Mouse (Mus musculus): Measurements from ENCODE around the gene Lsm2.
"Not testable (repeated sequence)": the region's sequence is repeated elsewhere in the genome, so short reads cannot be mapped to it uniquely, and the experiment has no call there.

Gene Lsm2

DNA sequence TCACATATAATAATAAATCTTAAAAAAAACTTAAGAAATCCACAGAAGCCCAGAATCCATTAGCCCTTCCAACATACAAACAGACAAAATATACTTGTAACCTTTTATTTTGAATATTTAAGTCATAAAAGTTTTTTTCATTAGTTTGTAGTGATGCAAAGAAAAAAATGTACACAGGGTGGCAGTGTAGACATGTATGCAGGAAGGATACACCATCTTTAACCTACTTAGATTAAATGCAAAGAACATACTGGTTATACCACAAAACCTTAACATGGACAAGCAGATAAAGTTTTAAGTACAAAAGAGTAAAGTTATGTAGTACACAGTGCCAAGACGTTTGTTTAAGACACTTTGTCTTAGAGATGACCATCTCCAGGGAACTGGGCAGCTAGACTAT is 25.3 kb upstream of the Lsm2 start:
- no peak for DNase-seq (ENCODE audit: low spot score in 2 of 2)

DNA sequence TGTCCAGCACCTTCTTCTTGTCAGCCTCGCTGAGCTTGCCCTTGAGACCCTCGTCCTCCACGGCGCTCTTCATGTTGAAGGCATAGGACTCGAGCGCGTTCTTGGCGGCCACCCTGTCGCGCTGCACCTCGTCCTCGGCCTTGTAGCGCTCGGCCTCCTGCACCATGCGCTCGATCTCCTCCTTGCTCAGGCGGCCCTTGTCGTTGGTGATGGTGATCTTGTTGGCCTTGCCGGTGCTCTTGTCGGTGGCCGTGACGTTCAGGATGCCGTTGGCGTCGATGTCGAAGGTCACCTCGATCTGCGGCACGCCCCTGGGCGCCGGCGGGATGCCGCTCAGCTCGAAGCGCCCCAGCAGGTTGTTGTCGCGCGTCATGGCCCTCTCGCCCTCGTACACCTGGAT is 24.4 kb upstream of the Lsm2 start:
- not testable (repeated sequence) for DNase-seq (ENCODE audit: low spot score in 2 of 2)

DNA sequence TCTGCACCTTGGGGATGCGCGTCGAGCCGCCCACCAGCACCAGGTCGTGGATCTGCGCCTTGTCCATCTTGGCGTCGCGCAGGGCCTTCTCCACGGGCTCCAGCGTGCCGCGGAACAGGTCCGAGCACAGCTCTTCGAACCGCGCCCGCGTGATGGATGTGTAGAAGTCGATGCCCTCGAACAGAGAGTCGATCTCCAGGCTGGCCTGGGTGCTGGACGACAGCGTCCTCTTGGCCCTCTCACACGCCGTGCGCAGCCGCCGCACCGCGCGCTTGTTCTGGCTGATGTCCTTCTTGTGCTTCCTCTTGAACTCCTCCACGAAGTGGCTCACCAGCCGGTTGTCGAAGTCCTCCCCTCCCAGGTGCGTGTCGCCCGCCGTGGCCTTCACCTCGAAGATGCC is 23.7 kb upstream of the Lsm2 start:
- peak in 1 of 2 experiments; percentile 33 for DNase-seq (ENCODE audit: low spot score in 2 of 2)

DNA sequence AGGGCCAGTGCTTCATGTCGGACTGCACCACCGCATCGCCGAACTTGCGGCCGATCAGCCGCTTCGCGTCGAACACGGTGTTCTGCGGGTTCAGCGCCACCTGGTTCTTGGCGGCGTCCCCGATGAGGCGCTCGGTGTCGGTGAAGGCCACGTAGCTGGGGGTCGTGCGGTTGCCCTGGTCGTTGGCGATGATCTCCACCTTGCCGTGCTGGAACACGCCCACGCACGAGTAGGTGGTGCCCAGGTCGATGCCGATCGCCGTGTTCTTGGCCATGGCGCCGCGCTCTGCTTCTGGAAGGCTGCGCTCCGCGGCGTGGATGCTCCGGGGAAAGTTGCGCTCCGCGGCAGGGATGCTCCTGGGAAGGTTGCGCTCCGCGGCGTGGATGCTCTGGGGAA is 22.9 kb upstream of the Lsm2 start:
- not testable (repeated sequence) for DNase-seq (ENCODE audit: low spot score in 2 of 2)

DNA sequence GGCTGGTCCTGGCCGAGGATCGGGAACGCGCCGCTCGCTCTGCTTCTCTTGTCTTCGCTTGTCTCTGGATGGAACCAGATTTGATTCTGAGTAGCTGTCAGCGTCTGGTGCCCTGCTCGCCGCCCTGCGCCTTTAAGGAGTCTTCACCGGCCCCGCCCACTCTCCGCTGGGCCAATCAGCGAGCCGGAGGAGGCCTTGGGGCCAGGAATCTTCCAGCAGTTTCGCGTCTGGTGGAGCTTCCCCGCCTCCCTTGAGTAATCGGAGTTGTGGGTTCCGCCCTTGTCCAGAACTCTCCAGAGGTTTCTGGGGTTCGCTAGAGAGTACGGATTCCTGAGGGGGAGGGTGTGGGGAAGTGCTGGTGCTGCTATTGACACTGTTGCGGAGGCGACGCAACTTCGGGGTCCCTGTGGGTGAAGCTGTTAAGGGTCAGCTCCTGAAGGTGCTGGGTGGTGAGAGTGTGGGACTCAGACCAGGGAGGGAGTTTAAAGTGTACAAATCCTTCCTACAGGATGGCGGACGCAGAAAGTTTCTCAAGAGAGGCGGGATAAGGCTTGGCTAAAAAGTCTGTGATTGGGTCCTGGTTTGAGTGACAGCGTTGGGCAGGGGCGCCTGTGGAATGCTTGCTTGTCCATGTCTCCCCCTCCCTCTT is 22.4 kb upstream of the Lsm2 start, which contains the start of gene Hspa1b:
Gene Hspa1b, minus strand, starts transcription at position 109 of the 649 bp plus-strand sequence.
- DNase-seq (ENCODE audit: low spot score in 2 of 2) = peak; percentile 86 to 89

DNA sequence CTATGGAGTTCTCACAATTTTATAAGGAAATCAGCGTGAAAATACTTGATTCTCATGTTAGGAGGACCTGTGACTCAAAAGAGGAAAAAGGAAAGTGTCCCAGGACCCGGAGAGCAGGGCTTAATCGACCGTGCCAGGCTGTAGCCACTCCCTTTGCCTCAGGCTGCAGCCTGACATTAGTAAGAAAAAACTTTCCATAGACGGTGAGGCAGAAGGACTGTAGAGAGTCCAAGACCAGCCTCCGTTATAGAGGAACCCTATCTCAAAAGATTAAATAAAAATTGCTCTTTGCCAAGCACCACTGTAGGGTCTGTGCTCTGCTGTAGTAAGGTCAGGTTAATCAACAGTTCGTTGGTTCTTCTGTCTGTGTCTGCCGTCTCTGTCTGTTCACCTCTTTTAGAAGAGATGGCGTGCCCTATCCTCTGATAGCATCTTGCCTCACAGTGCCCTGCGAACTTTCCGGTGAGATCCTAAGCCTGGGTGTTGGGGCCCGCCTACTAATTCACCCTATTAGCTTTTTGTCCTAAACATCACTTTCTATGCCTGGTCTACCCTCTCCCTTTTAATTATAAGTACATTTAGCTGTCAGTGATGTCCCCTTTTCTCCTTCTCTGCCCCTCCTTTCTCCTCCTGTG is 21.7 kb upstream of the Lsm2 start:
- DNase-seq (ENCODE audit: low spot score in 2 of 2) = peak; percentile 30 to 65

DNA sequence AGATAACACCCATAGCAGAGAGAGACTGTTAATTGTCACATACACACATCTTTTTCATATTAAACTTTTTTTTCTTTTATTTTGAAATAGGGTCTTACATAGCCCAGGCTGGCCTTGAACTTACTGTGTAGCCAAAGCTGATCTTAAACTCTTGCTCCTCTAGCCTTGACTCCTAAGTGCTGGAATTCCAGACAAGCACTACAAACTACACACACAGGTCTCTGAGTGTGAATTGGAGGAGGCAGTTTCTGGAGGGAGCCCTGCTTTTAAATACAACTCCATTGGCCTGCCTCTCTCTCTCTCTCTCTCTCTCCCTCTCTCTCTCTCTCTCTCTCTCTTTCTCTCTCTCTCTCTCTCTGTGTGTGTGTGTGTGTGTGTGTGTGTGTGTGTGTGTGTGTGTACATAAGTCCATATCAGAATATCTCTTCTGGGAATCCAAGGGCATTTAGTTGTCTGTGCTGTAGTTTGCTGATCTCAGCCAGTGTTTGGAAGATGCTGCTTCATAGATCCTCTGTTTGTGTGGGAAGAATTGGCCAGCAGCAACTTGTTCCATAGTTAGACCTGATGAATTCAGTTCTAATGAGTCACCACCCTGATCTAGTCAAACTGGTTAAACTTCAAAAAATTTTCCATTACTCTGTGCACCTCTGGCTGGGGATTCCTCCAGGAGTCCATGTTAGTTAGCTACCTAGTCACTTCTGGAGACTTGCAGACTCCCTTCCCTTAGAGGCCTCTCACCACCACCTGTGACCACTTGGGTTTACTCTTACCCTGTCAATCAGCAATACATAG is 20.8 kb upstream of the Lsm2 start:
- DNase-seq (ENCODE audit: low spot score in 2 of 2) = peak; percentile 23 to 65

DNA sequence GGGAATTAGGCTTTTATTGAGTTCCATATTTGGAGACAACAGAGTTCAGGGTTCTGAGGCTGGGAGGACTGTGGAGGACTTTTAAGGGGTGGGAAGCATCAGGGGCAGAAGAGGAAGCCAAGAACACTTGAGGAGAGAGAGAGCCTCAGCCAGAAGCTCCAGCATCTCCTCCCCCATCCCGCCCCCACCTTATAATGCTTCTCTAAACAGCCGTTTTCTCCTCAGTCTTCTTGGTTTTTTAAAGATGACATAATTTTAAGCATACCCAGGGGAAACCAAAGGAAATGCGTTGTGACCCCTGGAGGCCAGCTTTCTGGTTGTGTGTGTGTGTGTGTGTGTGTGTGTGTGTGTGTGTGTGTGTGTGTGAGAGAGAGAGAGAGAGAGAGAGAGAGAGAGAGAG is 19.5 kb upstream of the Lsm2 start:
- no peak for DNase-seq (ENCODE audit: low spot score in 2 of 2)

DNA sequence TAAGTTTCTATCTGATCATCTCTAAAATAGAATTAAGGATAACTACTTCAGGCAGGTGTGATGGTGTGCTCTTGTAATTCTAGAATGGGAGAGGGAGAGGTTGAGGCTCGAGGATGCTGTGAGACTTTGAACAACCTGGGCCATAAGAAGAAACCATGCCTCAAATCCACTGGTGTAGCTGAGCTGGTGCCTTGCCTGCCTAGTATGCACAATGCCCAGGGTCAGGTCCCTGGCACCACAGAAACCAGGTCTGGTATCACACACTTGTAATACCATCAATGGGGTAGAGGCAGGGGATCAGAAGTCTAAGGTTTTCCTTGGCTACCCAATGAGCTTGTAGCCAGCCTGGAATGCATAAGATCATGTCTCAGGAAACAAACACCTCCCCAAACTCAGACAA is 18.8 kb upstream of the Lsm2 start:
- DNase-seq (ENCODE audit: low spot score in 2 of 2) = no peak

DNA sequence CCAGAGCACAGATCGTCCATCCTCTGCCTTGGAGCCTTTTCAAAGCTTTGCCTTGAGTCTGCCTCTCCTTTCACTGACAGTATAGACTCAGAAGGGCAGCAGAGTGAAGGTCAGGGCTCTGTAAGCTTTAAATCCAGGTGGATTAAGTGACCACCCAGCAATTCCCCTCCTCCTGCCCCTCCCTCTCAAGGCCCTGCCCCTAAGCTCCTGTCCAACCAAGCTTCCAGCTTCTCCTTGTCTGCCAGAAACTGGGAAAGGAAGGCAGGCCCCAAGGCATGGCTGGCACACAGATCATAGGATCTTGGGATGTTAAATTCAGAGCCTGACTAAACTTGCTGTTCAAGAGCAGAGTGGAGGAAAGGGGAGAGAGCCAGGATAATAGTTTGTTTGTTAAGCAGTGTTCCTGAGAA is 17.0 kb upstream of the Lsm2 start:
- DNase-seq (ENCODE audit: low spot score in 2 of 2) = peak; percentile 20 to 53

DNA sequence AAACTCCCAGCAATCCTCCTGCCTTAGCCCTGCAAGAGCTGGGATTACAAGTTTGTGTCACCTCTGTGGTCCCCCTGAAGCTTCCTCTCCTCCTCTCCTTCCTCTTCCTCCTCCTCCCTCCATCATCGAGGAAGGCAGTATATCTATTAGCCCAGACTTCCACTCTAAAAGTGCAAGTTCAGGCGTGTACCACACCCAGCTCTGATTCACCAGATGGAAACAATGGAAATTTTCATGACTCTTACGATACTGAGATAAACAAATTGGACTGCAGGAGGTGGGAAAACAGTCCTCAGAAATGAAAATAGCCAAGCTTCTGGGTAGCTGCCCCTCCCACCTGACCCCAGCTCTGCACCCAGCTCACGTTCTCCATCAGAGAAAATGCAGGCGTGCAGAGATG is 16.0 kb upstream of the Lsm2 start:
- peak in 1 of 2 experiments; percentile 25 for DNase-seq (ENCODE audit: low spot score in 2 of 2)

DNA sequence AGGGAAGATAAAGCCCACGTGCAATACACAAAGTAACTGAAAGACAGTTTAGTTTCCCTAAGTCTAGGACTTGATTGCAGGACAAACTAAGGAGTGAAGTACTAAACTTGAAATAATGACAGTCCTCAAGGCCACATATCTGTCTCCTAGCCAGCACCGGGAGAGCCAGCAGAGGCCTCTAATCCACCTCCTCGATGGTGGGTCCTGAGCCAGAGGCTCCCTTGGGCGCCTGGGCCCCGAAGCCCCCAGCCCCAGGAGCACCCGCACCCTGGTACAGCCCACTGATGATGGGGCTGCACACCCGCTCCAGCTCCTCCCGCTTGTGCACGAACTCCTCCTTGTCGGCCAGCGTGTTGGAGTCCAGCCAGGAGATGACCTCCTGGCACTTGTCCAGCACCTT is 11.8 kb upstream of the Lsm2 start, which contains the start of gene Gm20481:
Gene Gm20481, plus strand, starts transcription at position 91 of the 400 bp plus-strand sequence.
- not testable (repeated sequence) for DNase-seq (ENCODE audit: low spot score in 2 of 2)

DNA sequence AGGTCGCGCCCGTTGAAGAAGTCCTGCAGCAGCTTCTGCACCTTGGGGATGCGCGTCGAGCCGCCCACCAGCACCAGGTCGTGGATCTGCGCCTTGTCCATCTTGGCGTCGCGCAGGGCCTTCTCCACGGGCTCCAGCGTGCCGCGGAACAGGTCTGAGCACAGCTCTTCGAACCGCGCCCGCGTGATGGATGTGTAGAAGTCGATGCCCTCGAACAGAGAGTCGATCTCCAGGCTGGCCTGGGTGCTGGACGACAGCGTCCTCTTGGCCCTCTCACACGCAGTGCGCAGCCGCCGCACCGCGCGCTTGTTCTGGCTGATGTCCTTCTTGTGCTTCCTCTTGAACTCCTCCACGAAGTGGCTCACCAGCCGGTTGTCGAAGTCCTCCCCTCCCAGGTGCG is 10.8 kb upstream of the Lsm2 start:
- not testable (repeated sequence) for DNase-seq (ENCODE audit: low spot score in 2 of 2)

DNA sequence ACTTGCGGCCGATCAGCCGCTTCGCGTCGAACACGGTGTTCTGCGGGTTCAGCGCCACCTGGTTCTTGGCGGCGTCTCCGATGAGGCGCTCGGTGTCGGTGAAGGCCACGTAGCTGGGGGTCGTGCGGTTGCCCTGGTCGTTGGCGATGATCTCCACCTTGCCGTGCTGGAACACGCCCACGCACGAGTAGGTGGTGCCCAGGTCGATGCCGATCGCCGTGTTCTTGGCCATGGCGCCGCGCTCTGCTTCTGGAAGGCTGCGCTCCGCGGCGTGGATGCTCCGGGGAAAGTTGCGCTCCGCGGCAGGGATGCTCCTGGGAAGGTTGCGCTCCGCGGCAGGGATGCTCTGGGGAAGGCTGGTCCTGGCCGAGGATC is 10.0 kb upstream of the Lsm2 start:
- not testable (repeated sequence) for DNase-seq (ENCODE audit: low spot score in 2 of 2)

DNA sequence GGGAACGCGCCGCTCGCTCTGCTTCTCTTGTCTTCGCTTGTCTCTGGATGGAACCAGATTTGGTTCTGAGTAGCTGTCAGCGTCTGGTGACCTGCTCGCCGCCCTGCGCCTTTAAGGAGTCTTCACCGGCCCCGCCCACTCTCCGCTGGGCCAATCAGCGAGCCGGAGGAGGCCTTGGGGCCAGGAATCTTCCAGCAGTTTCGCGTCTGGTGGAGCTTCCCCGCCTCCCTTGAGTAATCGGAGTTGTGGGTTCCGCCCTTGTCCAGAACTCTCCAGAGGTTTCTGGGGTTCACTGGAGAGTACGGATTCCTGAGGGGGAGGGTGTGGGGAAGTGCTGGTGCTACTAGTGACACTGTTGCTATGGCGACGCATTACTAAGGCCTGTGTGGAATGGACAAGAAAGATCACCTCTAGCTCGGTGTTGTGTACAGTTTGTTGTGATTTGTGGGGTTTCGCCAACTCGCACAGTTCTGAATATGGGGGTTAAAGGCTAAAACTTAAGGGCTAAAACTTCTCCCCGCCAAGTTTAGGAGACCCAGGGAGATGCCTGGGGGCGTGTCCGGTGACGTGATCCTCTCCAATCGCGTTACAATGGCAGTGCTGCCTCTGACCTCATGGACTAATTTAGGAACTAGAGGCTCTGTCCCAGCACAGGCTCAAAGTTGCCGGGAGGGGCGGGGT is 9.5 kb upstream of the Lsm2 start, which contains the start of the genes Hspa1a and Hspa1l:
Gene Hspa1a, minus strand, starts transcription at position 88 of the 681 bp plus-strand sequence.
Gene Hspa1l, plus strand, starts transcription at position 635 of the 681 bp plus-strand sequence.
- DNase-seq (ENCODE audit: low spot score in 2 of 2) = peak; percentile 84 to 87

DNA sequence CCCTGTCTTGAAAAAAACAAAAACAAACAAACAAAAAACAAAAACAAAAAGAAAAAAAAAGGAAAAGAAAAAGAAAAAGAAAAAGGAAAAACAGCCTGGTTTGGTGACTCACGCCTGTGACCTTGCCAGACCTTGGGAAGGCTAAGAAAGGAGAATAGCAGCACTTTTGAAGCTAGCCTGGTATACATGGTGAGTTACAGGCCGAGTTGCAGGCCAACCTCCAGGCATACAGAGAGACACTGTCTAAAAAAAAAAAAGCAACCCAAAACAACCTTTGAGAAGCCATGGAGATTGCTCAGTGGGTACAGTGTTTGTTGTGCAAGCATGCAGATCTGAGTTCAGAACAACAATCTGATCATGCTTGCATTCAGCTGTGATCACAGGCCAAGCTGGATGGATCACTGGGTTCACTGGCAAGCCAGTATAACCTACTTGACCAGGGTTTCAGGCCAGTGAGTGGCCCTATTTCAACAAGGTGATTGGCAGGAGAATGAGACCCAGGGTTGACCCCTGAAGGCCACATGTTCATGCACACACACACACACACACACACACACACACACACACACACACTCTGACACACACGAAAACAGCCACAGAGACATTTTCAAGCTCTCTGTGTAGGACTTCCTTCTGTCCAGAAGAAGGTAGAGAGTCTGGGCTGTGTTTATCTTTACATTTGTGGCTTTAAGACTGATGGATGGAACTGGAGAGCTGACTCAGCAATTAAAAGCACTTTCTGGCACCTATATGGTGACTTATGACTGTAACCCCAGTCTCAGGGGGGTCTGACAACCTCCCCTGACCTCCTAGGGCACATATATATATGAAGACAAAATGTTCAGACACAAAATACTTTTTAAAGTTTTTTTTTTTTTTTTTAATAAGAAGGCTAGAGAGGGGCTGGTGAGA is 5.8 kb upstream of the Lsm2 start:
- no peak for DNase-seq (ENCODE audit: low spot score in 2 of 2)

DNA sequence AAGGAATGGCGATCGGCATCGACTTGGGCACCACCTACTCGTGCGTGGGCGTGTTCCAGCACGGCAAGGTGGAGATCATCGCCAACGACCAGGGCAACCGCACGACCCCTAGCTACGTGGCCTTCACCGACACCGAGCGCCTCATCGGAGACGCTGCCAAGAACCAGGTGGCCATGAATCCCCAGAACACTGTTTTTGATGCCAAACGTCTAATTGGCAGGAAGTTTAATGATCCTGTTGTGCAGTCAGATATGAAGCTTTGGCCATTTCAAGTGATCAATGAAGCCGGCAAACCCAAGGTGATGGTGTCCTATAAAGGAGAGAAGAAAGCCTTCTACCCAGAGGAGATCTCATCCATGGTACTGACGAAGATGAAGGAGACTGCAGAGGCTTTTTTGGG is 4.7 kb upstream of the Lsm2 start:
- DNase-seq (ENCODE audit: low spot score in 2 of 2) = no peak

DNA sequence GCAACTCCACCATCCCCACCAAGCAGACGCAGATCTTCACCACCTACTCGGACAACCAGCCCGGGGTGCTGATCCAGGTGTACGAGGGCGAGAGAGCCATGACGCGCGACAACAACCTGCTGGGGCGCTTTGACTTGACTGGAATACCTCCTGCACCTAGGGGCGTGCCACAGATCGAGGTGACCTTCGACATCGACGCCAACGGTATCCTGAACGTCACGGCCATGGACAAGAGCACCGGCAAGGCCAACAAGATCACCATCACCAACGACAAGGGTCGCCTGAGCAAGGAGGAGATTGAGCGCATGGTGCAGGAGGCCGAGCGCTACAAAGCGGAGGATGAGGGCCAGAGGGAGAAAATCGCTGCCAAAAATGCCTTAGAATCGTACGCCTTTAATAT is 3.4 kb upstream of the Lsm2 start:
- DNase-seq (ENCODE audit: low spot score in 2 of 2) = no peak

DNA sequence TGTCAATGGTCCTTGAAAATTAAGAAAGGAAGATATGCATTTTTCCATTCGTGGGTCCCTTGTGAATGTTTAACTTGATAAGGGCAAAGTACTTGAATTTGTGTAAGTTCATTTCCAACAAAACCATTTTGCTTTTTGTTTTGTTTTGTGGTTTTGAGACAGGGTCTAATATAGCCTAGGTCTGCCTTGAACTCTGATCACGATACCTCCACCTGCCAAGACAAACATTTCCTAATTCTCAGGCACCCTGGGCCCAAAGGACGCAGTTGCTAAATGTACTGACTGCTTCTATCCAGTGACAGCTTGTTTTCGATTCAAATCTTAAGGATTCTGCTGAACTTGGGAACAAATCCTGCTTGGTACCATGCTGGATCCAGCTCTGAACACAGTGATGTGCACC is 2.0 kb upstream of the Lsm2 start:
- DNase-seq (ENCODE audit: low spot score in 2 of 2) = no peak

DNA sequence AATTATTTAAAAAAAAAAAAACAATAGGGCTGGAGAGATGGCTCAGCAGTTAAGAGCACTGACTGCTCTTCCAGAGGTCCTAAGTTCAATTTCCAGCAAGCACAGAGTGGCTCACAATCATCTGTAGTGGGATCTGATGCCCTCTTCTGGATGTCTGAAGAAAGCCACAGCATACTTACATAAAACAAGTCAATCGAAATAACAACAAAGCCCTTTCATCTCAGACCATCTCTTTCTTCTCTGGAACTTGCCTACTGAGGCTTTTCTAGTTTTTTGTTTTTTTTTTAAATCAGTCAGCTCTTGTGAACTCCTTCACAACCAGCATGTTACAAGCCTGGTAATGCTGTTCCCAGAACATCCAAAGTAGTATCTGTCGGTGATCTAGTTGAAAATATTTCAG is 1.0 kb upstream of the Lsm2 start:
- no peak for DNase-seq (ENCODE audit: low spot score in 2 of 2)

DNA sequence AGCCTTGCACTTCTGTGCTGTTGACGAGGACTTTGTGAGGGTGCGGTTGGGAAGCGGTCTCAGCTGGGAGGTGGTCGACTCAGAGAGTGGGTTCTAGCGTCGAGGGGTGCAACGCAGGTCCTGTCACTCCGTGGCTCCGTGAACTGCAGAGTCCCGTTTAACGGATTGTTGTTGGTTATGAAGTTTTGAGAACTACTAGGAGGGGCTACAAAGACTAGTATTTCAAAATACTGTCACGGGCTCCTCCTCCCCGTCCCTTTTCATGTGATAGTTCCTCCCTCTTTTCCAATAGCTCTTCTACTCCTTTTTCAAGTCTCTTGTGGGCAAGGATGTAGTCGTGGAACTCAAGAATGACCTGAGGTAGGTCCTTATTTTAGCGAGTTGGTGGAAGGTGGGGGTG is 666 bp downstream of the Lsm2 start:
- DNase-seq (ENCODE audit: low spot score in 2 of 2) = no peak

Measured in urinary bladder, adult 18-20 months (tissue).